Mouse (Mus musculus) layer of hippocampus, postnatal 25 days (tissue): ENCODE data around the gene Sik1. TPM values are rescaled to one million over a fixed set of nuclear protein-coding genes. Genes with fewer than 3 reads are reported as not detected.

Experiments used
- DNase-seq, 2 experiments: peaks; one replicate each; pipeline ENCODE4 v3.0.0; 2022; ENCODE audit warnings: mixed read lengths in 2 of 2, low spot score in 1 of 2; ENCODE audit errors: extremely low spot score in 1 of 2
- total RNA-seq, 2 experiments: library from RNA; stranded (reverse); gene quantifications; 2 replicates each; pipeline ENCODE4 v1.2.3; 2021

The Sik1 gene
- total RNA-seq, 2 experiments from 2014 or later, result 11.7 to 14.6 TPM

DNA sequence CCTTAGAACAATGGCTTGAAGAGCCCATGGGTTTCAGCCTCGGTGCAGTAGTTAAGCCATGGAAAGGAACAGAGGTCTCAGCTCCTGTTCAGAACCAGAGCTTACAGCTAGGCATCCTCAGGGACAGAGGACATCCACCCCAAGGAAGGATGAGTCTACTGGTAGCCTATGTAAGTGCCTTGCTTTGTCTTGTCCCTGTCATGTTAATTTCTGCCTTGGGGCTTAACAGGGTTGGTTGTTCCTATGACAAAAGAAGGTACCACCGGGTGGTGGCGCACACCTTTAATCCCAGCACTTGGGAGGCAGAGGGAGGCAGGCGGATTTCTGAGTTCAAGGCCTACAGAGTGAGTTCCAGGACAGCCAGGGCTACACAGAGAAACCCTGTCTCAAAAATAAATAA is 44.3 kb downstream of the Sik1 start:
- no peak for DNase-seq

GRCm38 (mm10) chr17:31809894-31810293 is 45.7 kb downstream of the Sik1 start:
- no peak for DNase-seq

DNA sequence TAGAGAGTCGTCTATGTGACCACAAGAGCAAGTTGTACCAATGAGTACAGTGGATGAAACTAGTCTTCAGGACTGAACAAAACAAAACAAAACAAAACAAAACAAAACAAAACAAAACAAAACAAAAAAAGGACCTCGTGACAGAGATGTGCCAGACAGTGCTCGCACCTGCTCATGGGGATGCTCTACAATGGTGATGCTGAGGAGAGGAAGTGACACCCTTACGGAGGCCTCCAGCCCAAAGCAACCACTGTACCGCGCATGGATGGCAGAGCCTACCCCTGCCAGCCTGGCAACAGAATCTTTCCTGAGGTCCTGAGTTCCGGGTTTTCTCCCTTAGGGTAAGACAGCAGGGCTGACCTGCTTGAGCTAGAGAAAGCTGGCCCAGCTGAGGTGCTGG is 46.5 kb downstream of the Sik1 start:
- DNase-seq, result no peak

DNA sequence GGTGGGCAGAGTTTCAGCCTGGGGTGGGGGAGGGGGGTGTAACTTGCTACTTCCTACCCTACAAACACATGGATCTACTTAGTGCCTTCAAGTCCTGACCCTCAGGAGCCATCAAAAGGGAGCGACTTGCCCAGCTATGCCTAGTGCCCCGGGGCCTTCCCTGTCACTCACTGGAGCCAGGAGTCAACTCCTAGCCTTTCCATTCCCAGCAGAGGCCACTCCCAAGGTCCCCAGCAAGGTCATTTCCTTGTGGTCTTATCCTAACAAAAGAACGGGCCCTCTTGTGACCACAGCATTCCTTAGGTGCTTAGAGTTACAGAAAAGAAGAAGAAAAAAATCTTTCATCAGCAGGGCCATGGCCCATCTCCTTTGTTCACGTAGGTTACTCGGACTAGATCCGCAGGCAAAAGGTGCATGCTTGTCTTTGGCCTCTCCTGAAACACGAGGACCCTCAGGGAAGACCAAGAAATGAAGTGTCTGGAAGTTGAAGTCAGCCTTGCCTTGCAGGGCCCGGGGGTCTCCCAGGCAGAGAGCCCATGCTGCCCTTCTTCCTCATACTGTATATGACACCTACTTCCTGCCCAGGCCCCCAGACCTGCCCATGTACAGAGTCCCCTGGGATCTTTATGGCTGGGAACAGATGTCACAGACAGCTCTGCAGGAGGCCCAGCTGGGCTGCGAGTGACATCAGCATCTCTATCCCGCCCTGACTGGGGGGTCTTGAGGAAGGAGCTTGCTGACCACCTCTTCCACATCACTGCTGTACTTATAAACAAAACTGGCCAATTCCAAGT is 47.3 kb downstream of the Sik1 start:
- DNase-seq, result no peak

GRCm38 (mm10) chr17:31806496-31806895 is 49.1 kb downstream of the Sik1 start:
- no peak for DNase-seq

DNA sequence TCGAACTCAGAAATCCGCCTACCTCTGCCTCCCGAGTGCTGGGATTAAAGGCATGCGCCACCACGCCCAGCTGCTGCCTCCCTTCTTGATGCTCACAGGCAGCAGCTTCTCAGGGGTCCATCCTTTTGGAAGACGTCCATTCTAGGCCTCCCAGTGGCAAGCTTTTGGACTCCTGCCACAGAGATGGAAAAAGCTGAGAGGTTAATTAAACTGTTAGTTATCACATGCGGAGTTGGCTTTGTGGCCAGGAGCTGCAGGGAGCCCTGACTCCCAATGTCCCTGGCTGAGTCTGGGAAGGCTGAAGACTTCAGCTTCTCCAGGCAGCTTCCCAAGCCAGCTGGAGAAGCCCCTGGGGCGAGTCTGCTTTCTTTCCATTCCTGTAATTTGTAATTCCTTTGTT is 49.6 kb downstream of the Sik1 start:
- DNase-seq, result no peak

DNA sequence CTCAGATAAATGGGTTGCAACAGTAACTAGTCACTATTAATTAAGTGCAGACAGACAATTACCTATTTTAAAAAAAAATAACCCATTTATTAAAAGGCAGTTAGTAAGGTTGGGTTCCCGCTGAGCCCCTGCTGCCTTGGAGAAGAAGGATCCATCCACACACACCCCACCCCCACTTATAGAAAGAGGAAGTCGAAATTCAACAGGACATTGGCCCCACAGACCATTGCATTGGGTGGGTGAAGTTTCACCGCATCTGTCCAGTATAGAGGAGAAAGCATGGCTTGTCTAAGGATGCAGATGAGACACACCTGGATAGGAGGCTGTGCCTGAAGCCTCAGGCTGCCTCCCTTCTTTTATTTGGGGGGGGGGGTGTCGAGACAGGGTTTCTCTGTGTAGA is 50.0 kb downstream of the Sik1 start:
- no peak for DNase-seq

GRCm38 (mm10) chr17:31802272-31803017 is 53.2 kb downstream of the Sik1 start:
- DNase-seq, result no peak

GRCm38 (mm10) chr17:31800852-31801363 is 54.7 kb downstream of the Sik1 start:
- no peak for DNase-seq

GRCm38 (mm10) chr17:31795893-31796292 is 59.7 kb downstream of the Sik1 start:
- no peak for DNase-seq

Other genes with a start within 250 kb of the Sik1 start
- gene Cbs, start 218.6 kb downstream of the Sik1 start, total RNA-seq, result 10 to 100 TPM; 56.3 to 58.1 TPM
- 100 to 1,000 TPM; 121 to 128 TPM for gene U2af1, start 196.9 kb downstream of the Sik1 start, total RNA-seq
- under 1 TPM in 1 of 2 experiments, not detected in 1; 0.31 TPM for gene Cryaa, start 178.0 kb downstream of the Sik1 start, total RNA-seq
- gene Rrp1b, start 180.3 kb upstream of the Sik1 start, total RNA-seq, result 10 to 100 TPM; 15.3 to 22.4 TPM
- gene Hsf2bp, start 180.5 kb upstream of the Sik1 start, total RNA-seq, result 1 to 10 TPM in 1 of 2 experiments, under 1 TPM in 1; 0.84 to 1.0 TPM